22 mouse cellular contexts compared by ENCODE assay signal in the genomic region with DNA sequence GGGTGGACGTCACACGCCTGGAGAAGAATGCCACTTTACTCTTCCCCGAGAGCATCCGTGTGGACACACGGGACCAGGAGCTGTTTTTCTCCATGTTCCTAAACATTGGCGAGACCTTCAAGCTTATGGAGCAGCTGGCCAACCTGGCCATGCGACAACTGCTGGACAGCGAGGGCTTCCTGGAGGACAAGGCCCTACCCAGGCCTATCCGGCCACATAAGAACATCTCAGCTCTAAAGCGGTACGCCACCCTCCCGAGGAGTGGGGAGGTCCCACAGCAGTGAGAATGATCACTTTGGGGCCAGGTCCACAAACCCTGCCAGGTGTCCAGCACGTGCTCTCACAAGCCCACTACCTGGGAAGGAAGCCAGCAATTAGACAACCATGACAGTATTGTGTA. TPM values are rescaled to one million over a fixed set of nuclear protein-coding genes. Genes with fewer than 3 reads are reported as not detected.
DNase-seq lines count a peak whose midpoint lies in the region; ATAC-seq and TF ChIP-seq lines count a peak whose summit lies in the region.
"Had no signal": no experiment of that assay in that cellular context is flagged by ENCODE, and none has a peak within 500 bp of the region (broad histone marks: within the 10 kb centered on the region; RNA-seq: fewer than 3 reads in every experiment).

No protein-coding gene starts in this region.

- peaks cover 78% of the 10 kb centered on the region for H3K36me3 ChIP-seq in kidney, embryonic 16.5 days (ENCODE audit: insufficient read depth, low read length)
- H3K36me3 ChIP-seq in kidney, embryonic 14.5 days (ENCODE audit: control insufficient read depth, insufficient read depth, low read length), result peaks cover 83% of the 10 kb centered on the region
- peaks cover 21% of the 10 kb centered on the region for H3K36me3 ChIP-seq in midbrain, embryonic 11.5 days (ENCODE audit: control insufficient read depth, insufficient read depth, low read length)
- peaks cover 96% of the 10 kb centered on the region for H3K36me3 ChIP-seq in midbrain, embryonic 10.5 days

- no peak for TF ChIP-seq CTCF in cerebellum, adult 2 months (IDR thresholded peaks at IDR 0.05; ENCODE audit: borderline replicate concordance, insufficient read depth, low read depth, low read length)

- no peak overlapping the region for H3K9ac ChIP-seq in kidney, embryonic 16.5 days (replicated peaks; ENCODE audit: low read length)
- no peak overlapping the region for H3K9ac ChIP-seq in kidney, embryonic 14.5 days (ENCODE audit: low read depth, low read length)
- no peak overlapping the region for H3K9ac ChIP-seq in midbrain, embryonic 11.5 days (ENCODE audit: low read length)

- no peaks in the 10 kb centered on the region for H3K9me3 ChIP-seq in kidney, embryonic 16.5 days (ENCODE audit: low read length)
- H3K9me3 ChIP-seq in kidney, embryonic 14.5 days (ENCODE audit: control insufficient read depth, low read length), result no peaks in the 10 kb centered on the region
- H3K9me3 ChIP-seq in midbrain, embryonic 11.5 days (ENCODE audit: control insufficient read depth, low read length), result no peaks in the 10 kb centered on the region
- H3K9me3 ChIP-seq in midbrain, embryonic 10.5 days (replicated peaks), result no peaks in the 10 kb centered on the region
- H3K9me3 ChIP-seq: G1E had no signal

- H3K27me3 ChIP-seq in cerebellum, adult 2 months (ENCODE audit: control insufficient read depth, insufficient read depth, low read length), result no peaks in the 10 kb centered on the region
- H3K27me3 ChIP-seq in kidney, embryonic 16.5 days (ENCODE audit: insufficient read depth, low read length), result no peaks in the 10 kb centered on the region
- no peaks in the 10 kb centered on the region for H3K27me3 ChIP-seq in kidney, embryonic 14.5 days (ENCODE audit: control insufficient read depth, insufficient read depth, low read length)
- no peaks in the 10 kb centered on the region for H3K27me3 ChIP-seq in midbrain, embryonic 11.5 days (ENCODE audit: control insufficient read depth, insufficient read depth, low read length)
- no peaks in the 10 kb centered on the region for H3K27me3 ChIP-seq in midbrain, embryonic 10.5 days (ENCODE audit: low read depth, poor library complexity, severe bottlenecking)
- H3K27me3 ChIP-seq: CH12.LX, Patski had no signal

- H3K4me1 ChIP-seq in cerebellum, adult 2 months (ENCODE audit: control insufficient read depth, insufficient read depth, low read length), result peaks cover 27% of the 10 kb centered on the region
- H3K4me1 ChIP-seq in kidney, embryonic 16.5 days (ENCODE audit: insufficient read depth, low read length), result no peaks in the 10 kb centered on the region
- H3K4me1 ChIP-seq in kidney, embryonic 14.5 days (ENCODE audit: control insufficient read depth, insufficient read depth, low read length), result no peaks in the 10 kb centered on the region
- H3K4me1 ChIP-seq in midbrain, embryonic 11.5 days (ENCODE audit: control insufficient read depth, insufficient read depth, low read length), result no peaks in the 10 kb centered on the region
- H3K4me1 ChIP-seq in midbrain, embryonic 10.5 days, result no peaks in the 10 kb centered on the region

- TF ChIP-seq POLR2A in cerebellum, adult 2 months (IDR thresholded peaks at IDR 0.05; ENCODE audit: borderline replicate concordance, insufficient read depth, low read length), result no peak

- H3K4me2 ChIP-seq in kidney, embryonic 16.5 days (replicated peaks; ENCODE audit: low read depth, low read length), result no peak overlapping the region
- H3K4me2 ChIP-seq in kidney, embryonic 14.5 days (replicated peaks; ENCODE audit: low read depth, low read length), result no peak overlapping the region
- H3K4me2 ChIP-seq in midbrain, embryonic 11.5 days, result no peak overlapping the region

- no peak for DNase-seq in cerebellum, adult 2 months
- no peak for DNase-seq in cerebellum, postnatal 36 days
- DNase-seq in heart, adult 11 months, result peak; percentile 91
- no peak for DNase-seq in heart, adult 8-10 months (ENCODE audit: low spot score)
- peak; percentile 8 for DNase-seq in midbrain, embryonic 11.5 days (ENCODE audit: low spot score, missing footprints)
- DNase-seq in midbrain, embryonic 10.5 days (ENCODE audit: low spot score), result no peak
- DNase-seq: adrenal gland, adult 2 months; adrenal gland, adult 8-10 months; adrenal gland, postnatal 10 days; adrenal gland, postnatal 14 days; adrenal gland, postnatal 25 days; adrenal gland, postnatal 36 days; B cell, adult 2 months; cerebellum, adult 11 months; cerebellum, adult 11-12 months had no signal

- 55% methylated on average over 13 of the region's 13 CpGs for WGBS in cerebellum, adult 2 months
- 96% methylated on average over 13 of the region's 13 CpGs for WGBS in kidney, embryonic 16.5 days
- WGBS in kidney, embryonic 14.5 days, result 95% methylated on average over 13 of the region's 13 CpGs
- WGBS in midbrain, embryonic 11.5 days, result 95% methylated on average over 13 of the region's 13 CpGs
- WGBS in midbrain, embryonic 10.5 days, result 96% methylated on average over 13 of the region's 13 CpGs

- peak overlapping the region; percentile 9 for H3K27ac ChIP-seq in cerebellum, adult 2 months (ENCODE audit: insufficient read depth, low read length)
- H3K27ac ChIP-seq in kidney, embryonic 16.5 days (ENCODE audit: low read length), result no peak overlapping the region
- H3K27ac ChIP-seq in kidney, embryonic 14.5 days (ENCODE audit: low read depth, low read length), result no peak overlapping the region
- H3K27ac ChIP-seq in midbrain, embryonic 11.5 days (ENCODE audit: low read depth, low read length), result no peak overlapping the region
- no peak overlapping the region for H3K27ac ChIP-seq in midbrain, embryonic 10.5 days (replicated peaks)

- no peak overlapping the region for H3K4me3 ChIP-seq in cerebellum, adult 2 months (replicated peaks; ENCODE audit: insufficient read depth, low read depth, low read length)
- no peak overlapping the region for H3K4me3 ChIP-seq in kidney, embryonic 16.5 days (ENCODE audit: low read length)
- no peak overlapping the region for H3K4me3 ChIP-seq in kidney, embryonic 14.5 days (ENCODE audit: low read length)
- no peak overlapping the region for H3K4me3 ChIP-seq in midbrain, embryonic 11.5 days (ENCODE audit: low read depth, low read length)
- H3K4me3 ChIP-seq in midbrain, embryonic 10.5 days, result no peak overlapping the region

- 0 out of 2 replicates have a peak, but pooled peaks have one; percentile 43 for ATAC-seq in kidney, embryonic 16.5 days (ENCODE audit: low FRiP score, low TSS enrichment)
- ATAC-seq in kidney, embryonic 14.5 days (ENCODE audit: low FRiP score, low TSS enrichment), result no peak
- no peak for ATAC-seq in midbrain, embryonic 11.5 days (ENCODE audit: low FRiP score)
- ATAC-seq: activated CD4-positive, CD25-positive, alpha-beta regulatory T cell, adult 4 months; CD4-positive, CD25-positive, alpha-beta regulatory T cell, adult 4 months had no signal

RNA-seq across cellular contexts. Expression of gene Tbc1d9b, which starts 14.9 kb away (rescaled TPM):
- polyA plus RNA-seq in cerebellum, adult 2 months (2012; rRNA removed), result 118 and 124 TPM in 2 replicates
- total RNA-seq in heart, adult 8-10 months (2022), result 10 to 100 TPM; 45.9 to 47.4 (median 46.5) TPM
- polyA plus RNA-seq in kidney, embryonic 16.5 days (2015; fragmentation: Nextera tagmentation; extraction: Ambion mirVana), result 44.3 and 47.2 TPM in 2 replicates
- 22.8 and 36.8 TPM in 2 replicates for polyA plus RNA-seq in kidney, embryonic 14.5 days (2014; fragmentation: Nextera tagmentation; extraction: Ambion mirVana)
- 27.6 and 30.0 TPM in 2 replicates for polyA plus RNA-seq in midbrain, embryonic 11.5 days (2014; fragmentation: Nextera tagmentation; extraction: Ambion mirVana)
- polyA plus RNA-seq in midbrain, embryonic 10.5 days (2016; fragmentation: Nextera tagmentation; extraction: Ambion mirVana), result 33.6 and 39.8 TPM in 2 replicates

RNA-seq across cellular contexts. Expression of gene Mrnip, which starts 28.1 kb away (rescaled TPM):
- polyA plus RNA-seq in cerebellum, adult 2 months (2012; rRNA removed), result 22.5 and 24.2 TPM in 2 replicates
- 1 to 10 TPM; 1.6 to 3.5 (median 2.7) TPM for total RNA-seq in heart, adult 8-10 months (2022)
- 21.7 and 23.2 TPM in 2 replicates for polyA plus RNA-seq in kidney, embryonic 16.5 days (2015; fragmentation: Nextera tagmentation; extraction: Ambion mirVana)
- 21.8 and 22.0 TPM in 2 replicates for polyA plus RNA-seq in kidney, embryonic 14.5 days (2014; fragmentation: Nextera tagmentation; extraction: Ambion mirVana)
- polyA plus RNA-seq in midbrain, embryonic 11.5 days (2014; fragmentation: Nextera tagmentation; extraction: Ambion mirVana), result 20.0 and 22.8 TPM in 2 replicates
- 23.4 and 23.8 TPM in 2 replicates for polyA plus RNA-seq in midbrain, embryonic 10.5 days (2016; fragmentation: Nextera tagmentation; extraction: Ambion mirVana)

Comparison
In these comparisons a context has a peak if more than half of its experiments do, and no peak if none do; other contexts are left out.
1. DNase-seq: peak in heart, adult 11 months (single experiment) and midbrain, embryonic 11.5 days (single experiment); none in cerebellum, adult 2 months (0 of 2), cerebellum, postnatal 36 days (0 of 2), heart, adult 8-10 months (single experiment) and midbrain, embryonic 10.5 days (single experiment).